Mouse (Mus musculus) monocyte, adult 5-6 weeks (primary cell): ENCODE data around the gene Gm16451. TPM values are rescaled to one million over a fixed set of nuclear protein-coding genes. Genes with fewer than 3 reads are reported as not detected.
"Not testable (repeated sequence)": the region's sequence is repeated elsewhere in the genome, so short reads cannot be mapped to it uniquely, and the experiment has no call there.

Experiments
- ATAC-seq: fragments of 153-309, 156-312 bp; replicated peaks from 2 replicates; pipeline ENCODE4 v1.8.0; 2017; ENCODE audit warnings: mild to moderate bottlenecking; ENCODE audit not compliant: low TSS enrichment, insufficient number of reproducible peaks, severe bottlenecking, poor library complexity, low FRiP score
- total RNA-seq: library from RNA; stranded (forward); fragments of 200-1000, 200-491, 200-594 nt; gene quantifications from 3 replicates; pipeline ENCODE4 v1.2.3, GENCODE M21; 2017

Gene Gm16451
- total RNA-seq, result not detected in 3 replicates

- ATAC-seq, result not testable (repeated sequence)
These were observed at the start of gene Gm16451 for GRCm38 (mm10) chr7:22118145-22118544. Gene Gm16451 (minus strand): TSS chr7:22118245.

GRCm38 (mm10) chr7:22163935-22164334 is 45.9 kb upstream of the Gm16451 start, which contains the start of gene Vmn1r142:
Gene Vmn1r142 (minus strand): TSS chr7:22164035.
- ATAC-seq, result not testable (repeated sequence)

GRCm38 (mm10) chr7:22134641-22135040 is 16.6 kb upstream of the Gm16451 start, which contains the start of gene Gm10666:
Gene Gm10666 (minus strand): TSS chr7:22134741.
- not testable (repeated sequence) for ATAC-seq

GRCm38 (mm10) chr7:22068757-22069156 is 49.3 kb downstream of the Gm16451 start, which contains the start of gene Vmn1r139:
Gene Vmn1r139 (plus strand): TSS chr7:22069057.
- ATAC-seq, result not testable (repeated sequence)

Other genes starting within 250 kb of the Gm16451 start
- gene Gm5891, start 197.0 kb downstream of the Gm16451 start, total RNA-seq, result not detected in 3 replicates
- not detected in 3 replicates for gene Vmn1r137, start 123.7 kb downstream of the Gm16451 start, total RNA-seq
- not detected in 3 replicates for gene Vmn1r138, start 89.3 kb downstream of the Gm16451 start, total RNA-seq
- not detected in 3 replicates for gene Gm6176, start 61.9 kb downstream of the Gm16451 start, total RNA-seq
- not detected in 3 replicates for gene Vmn1r139, start 49.2 kb downstream of the Gm16451 start, total RNA-seq
- not detected in 3 replicates for gene Gm10666, start 16.5 kb upstream of the Gm16451 start, total RNA-seq
- not detected in 3 replicates for gene Vmn1r142, start 45.8 kb upstream of the Gm16451 start, total RNA-seq
- not detected in 3 replicates for gene Vmn1r143, start 71.1 kb upstream of the Gm16451 start, total RNA-seq
- not detected in 3 replicates for gene Gm8653, start 83.0 kb upstream of the Gm16451 start, total RNA-seq
- gene Gm8453, start 111.2 kb upstream of the Gm16451 start, total RNA-seq, result not detected in 3 replicates
- gene Gm4187, start 211.5 kb upstream of the Gm16451 start, total RNA-seq, result not detected in 3 replicates